Mouse (Mus musculus) spleen, postnatal 10 days (tissue): Measurements from ENCODE around the gene Chodl.

Source experiments
- DNase-seq, 2 experiments: peaks; one replicate each; pipeline ENCODE4 v3.0.0; 2021 to 2022; ENCODE audit warnings: low spot score in 2 of 2

Gene Chodl

GRCm38 (mm10) chr16:78930382-78931286 is at the start of gene Chodl:
Chodl (plus strand) TSS chr16:78930948.
- no peak for DNase-seq

- no peak for DNase-seq
These were observed 8.1 kb upstream of the Chodl start for GRCm38 (mm10) chr16:78922644-78923043.

GRCm38 (mm10) chr16:78931287-78932025 is 708 bp downstream of the Chodl start:
- DNase-seq: no peak

DNA sequence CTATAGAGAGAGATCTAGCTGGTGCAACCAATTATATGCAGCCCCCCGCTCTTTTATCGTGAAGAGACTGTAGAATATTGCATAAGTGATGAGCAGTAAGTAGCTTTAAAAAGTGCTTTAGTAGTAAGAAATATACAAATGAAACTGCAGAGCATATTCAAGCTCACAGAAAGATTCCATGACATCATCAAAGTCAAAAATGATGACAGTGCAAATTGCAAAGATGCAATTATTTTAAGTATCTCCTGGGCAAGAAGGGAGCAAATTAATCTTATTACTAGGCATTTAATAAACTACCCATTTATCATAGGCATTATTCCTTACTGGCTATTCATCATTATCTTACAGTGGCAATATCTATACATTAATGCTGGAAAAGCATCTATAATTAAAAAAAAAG is 3.5 kb downstream of the Chodl start:
- no peak for DNase-seq

- DNase-seq: no peak
These were observed 7.0 kb downstream of the Chodl start for GRCm38 (mm10) chr16:78937755-78938154.

GRCm38 (mm10) chr16:78950359-78950758 is 19.6 kb downstream of the Chodl start:
- no peak for DNase-seq

DNA sequence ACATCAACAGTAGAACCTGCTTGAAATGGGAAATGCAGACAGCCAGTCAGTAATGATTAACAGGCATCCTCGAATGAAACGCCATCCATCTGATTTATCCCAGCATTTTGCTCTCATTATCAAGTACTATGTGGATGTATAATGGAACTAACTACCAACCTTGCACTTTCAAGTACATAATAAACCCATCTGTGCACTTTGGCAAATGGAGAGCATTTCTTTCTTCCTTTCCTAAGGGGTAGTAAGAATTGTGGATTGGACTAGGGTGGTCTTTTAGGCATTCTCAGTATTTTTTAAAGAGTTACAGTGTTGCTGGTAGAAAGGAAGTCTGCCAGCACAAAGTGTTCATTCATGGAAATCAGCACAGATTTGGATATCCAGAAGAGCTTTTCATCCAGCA is 26.7 kb downstream of the Chodl start:
- no peak for DNase-seq

DNA sequence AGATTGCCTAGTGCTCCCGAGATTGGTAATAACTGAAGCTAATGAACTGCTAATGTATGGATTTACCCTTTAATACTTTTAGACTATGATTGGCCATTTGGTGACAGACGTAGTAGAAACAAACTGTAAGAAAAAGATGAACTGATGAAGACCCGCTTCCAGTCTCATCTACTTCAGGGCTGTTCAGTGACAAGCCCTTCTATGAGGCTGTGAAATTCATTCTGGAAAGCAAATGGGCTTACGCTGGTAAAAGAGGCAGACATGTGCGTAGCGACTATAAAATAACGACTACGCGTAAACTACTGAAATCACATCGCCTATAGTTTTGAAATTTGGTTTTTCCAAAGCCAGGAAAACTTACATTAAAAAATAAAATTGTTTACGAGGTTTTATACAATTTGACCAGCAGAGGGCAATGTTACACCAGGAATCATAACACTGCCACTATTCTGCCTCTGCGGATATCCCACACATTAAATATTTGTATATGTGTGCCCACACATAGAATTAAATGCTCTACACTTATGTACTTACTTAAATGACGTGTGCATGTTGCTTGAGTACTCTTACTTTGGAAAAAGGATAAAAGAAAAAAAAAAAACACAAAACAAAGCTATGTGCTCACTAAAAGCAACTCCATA is 38.5 kb downstream of the Chodl start:
- DNase-seq: no peak

- DNase-seq: no peak
These were observed 43.4 kb downstream of the Chodl start for GRCm38 (mm10) chr16:78974099-78974498.

GRCm38 (mm10) chr16:78976384-78976783 is 45.6 kb downstream of the Chodl start:
- DNase-seq: no peak
